In the genomic region with DNA sequence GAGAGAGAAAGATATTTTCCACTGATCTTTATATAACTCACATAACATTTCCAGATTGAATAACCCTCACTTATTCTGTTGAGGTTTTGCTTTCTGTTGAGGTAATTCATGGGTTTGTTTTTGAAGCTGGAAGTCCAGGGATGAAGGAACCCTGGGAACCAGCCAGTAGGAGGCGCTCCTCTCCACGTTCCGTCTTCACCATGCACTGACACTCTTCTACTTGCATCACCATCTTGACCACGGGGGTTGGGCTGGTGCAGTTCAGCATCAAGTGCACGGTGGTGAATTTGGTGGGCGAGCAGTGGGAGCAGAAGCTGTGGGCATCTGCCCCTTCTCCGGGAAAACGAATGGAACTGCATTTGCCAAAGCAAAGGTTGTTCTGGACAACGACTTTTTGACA, we compare ENCODE assay signal across 12 mouse cellular contexts. TPM values are rescaled to one million over a fixed set of nuclear protein-coding genes. Genes with fewer than 3 reads are reported as not detected.
DNase-seq lines count a peak whose midpoint lies in the region; TF ChIP-seq lines count a peak whose summit lies in the region.
"Had no signal": no experiment of that assay in that cellular context is flagged by ENCODE, and none has a peak within 500 bp of the region (broad histone marks: within the 10 kb centered on the region; RNA-seq: fewer than 3 reads in every experiment).

No protein-coding gene starts in this region.

- no peaks in the 10 kb centered on the region for H3K4me1 ChIP-seq in kidney, adult 2 months (ENCODE audit: control insufficient read depth, insufficient read depth, low read length)
- no peaks in the 10 kb centered on the region for H3K4me1 ChIP-seq in embryonic fibroblast, embryonic 13.5 days (ENCODE audit: control insufficient read depth, insufficient read depth, low read length)
- H3K4me1 ChIP-seq: heart, embryonic 10.5 days had no signal

- no peaks in the 10 kb centered on the region for H3K36me3 ChIP-seq in kidney, adult 2 months (ENCODE audit: control insufficient read depth, insufficient read depth, low read length)
- H3K36me3 ChIP-seq: heart, embryonic 10.5 days; hindbrain, embryonic 15.5 days had no signal

- no peak for TF ChIP-seq POLR2A in kidney, adult 2 months (IDR thresholded peaks at IDR 0.05; ENCODE audit: low read depth, low read length)
- TF ChIP-seq POLR2A in embryonic fibroblast, embryonic 13.5 days (IDR thresholded peaks at IDR 0.05; ENCODE audit: low read depth, low read length), result no peak

- no peak overlapping the region for H3K4me3 ChIP-seq in kidney, adult 2 months (ENCODE audit: insufficient read depth, low read depth, low read length)
- H3K4me3 ChIP-seq in embryonic fibroblast, embryonic 13.5 days (ENCODE audit: insufficient read depth, low read length), result no peak overlapping the region
- H3K4me3 ChIP-seq: heart, embryonic 10.5 days; hindbrain, embryonic 15.5 days had no signal

- no peak overlapping the region for H3K27ac ChIP-seq in kidney, adult 2 months (ENCODE audit: insufficient read depth, low read depth, low read length)
- no peak overlapping the region for H3K27ac ChIP-seq in embryonic fibroblast, embryonic 13.5 days (ENCODE audit: insufficient read depth, low read length)
- H3K27ac ChIP-seq: heart, embryonic 10.5 days; hindbrain, embryonic 15.5 days had no signal

- no peak for DNase-seq in kidney, adult 2 months
- no peak for DNase-seq in kidney, adult 18-20 months
- peak; percentile 17 for DNase-seq in thymus, postnatal 4 days
- no peak for DNase-seq in thymus, adult 18-20 months
- DNase-seq in spleen, postnatal 14 days (ENCODE audit: low spot score in 2 of 2), result no peak
- DNase-seq in yolk sac, embryonic 10.5 days (ENCODE audit: low spot score), result no peak
- DNase-seq: kidney, postnatal 14 days had no signal

- 86% methylated on average over 9 of the region's 9 CpGs for WGBS in kidney, adult 2 months

- 0 out of 2 replicates have a peak, but pooled peaks have one; percentile 5 for TF ChIP-seq CTCF in kidney, adult 2 months (conservative IDR thresholded peaks at IDR 0.05; ENCODE audit: insufficient read depth, insufficient read length, low read depth, low read length)
- TF ChIP-seq CTCF in embryonic fibroblast, embryonic 13.5 days (IDR thresholded peaks at IDR 0.05; ENCODE audit: borderline replicate concordance, insufficient read depth, low read length), result peak; percentile 19; the same call in 1 of the 2 replicates

- no peaks in the 10 kb centered on the region for H3K27me3 ChIP-seq in kidney, adult 2 months (replicated peaks; ENCODE audit: control insufficient read depth, insufficient read depth, low read length)
- H3K27me3 ChIP-seq: hindbrain, embryonic 15.5 days; Patski had no signal

RNA-seq across cellular contexts. Expression of a gene that starts 2.4 kb away (rescaled TPM):
- polyA plus RNA-seq in kidney, adult 2 months (2012; rRNA removed), result not detected in 2 replicates
- not detected in 2 replicates for polyA plus RNA-seq in embryonic fibroblast, embryonic 13.5 days (2011; ENCODE audit: insufficient read length, low read depth, missing spikeins)
- polyA plus RNA-seq: heart, embryonic 10.5 days; hindbrain, embryonic 15.5 days; liver, embryonic 16.5 days; Patski had no signal

RNA-seq across cellular contexts. Expression of a gene that starts 22.7 kb away (rescaled TPM):
- polyA plus RNA-seq in kidney, adult 2 months (2012; rRNA removed), result 3.4 and 3.6 TPM in 2 replicates
- 17.7 and 23.3 TPM in 2 replicates for polyA plus RNA-seq in embryonic fibroblast, embryonic 13.5 days (2011; ENCODE audit: insufficient read length, low read depth, missing spikeins)
